ENCODE assay signal across 13 mouse cellular contexts in genomic region chr6:6183601-6184000, GRCm38 (mm10). TPM values are rescaled to one million over a fixed set of nuclear protein-coding genes. Genes with fewer than 3 reads are reported as not detected.
DNase-seq lines count a peak whose midpoint lies in the region; ATAC-seq and TF ChIP-seq lines count a peak whose summit lies in the region.
"Had no signal": no experiment of that assay in that cellular context is flagged by ENCODE, and none has a peak within 500 bp of the region (broad histone marks: within the 10 kb centered on the region; RNA-seq: fewer than 3 reads in every experiment).

No protein-coding gene starts in this region.

- 61% methylated on average over 8 of the region's 8 CpGs for WGBS in midbrain, postnatal 0 days
- 58% methylated on average over 8 of the region's 8 CpGs for WGBS in midbrain, embryonic 16.5 days
- WGBS in heart, embryonic 15.5 days = 18% methylated on average over 8 of the region's 8 CpGs

- no peaks in the 10 kb centered on the region for H3K4me1 ChIP-seq in midbrain, postnatal 0 days (ENCODE audit: insufficient read depth, low read length)
- no peaks in the 10 kb centered on the region for H3K4me1 ChIP-seq in midbrain, embryonic 16.5 days (ENCODE audit: control insufficient read depth, insufficient read depth, low read length)
- peaks cover 26% of the 10 kb centered on the region for H3K4me1 ChIP-seq in heart, embryonic 15.5 days (replicated peaks)
- H3K4me1 ChIP-seq: midbrain, embryonic 15.5 days had no signal

- no peaks in the 10 kb centered on the region for H3K36me3 ChIP-seq in midbrain, postnatal 0 days (ENCODE audit: insufficient read depth, low read length)
- no peaks in the 10 kb centered on the region for H3K36me3 ChIP-seq in midbrain, embryonic 16.5 days (ENCODE audit: control insufficient read depth, insufficient read depth, low read length)
- peaks cover 7% of the 10 kb centered on the region; the same call in 1 of the 2 replicates for H3K36me3 ChIP-seq in heart, embryonic 15.5 days
- H3K36me3 ChIP-seq: midbrain, embryonic 15.5 days had no signal

- no peaks in the 10 kb centered on the region for H3K27me3 ChIP-seq in midbrain, postnatal 0 days (ENCODE audit: insufficient read depth, low read length)
- no peaks in the 10 kb centered on the region for H3K27me3 ChIP-seq in midbrain, embryonic 16.5 days (ENCODE audit: control insufficient read depth, insufficient read depth, low read depth, low read length)
- no peaks in the 10 kb centered on the region for H3K27me3 ChIP-seq in heart, embryonic 15.5 days
- H3K27me3 ChIP-seq: liver, embryonic 13.5 days; midbrain, embryonic 15.5 days had no signal

- H3K4me3 ChIP-seq in midbrain, postnatal 0 days (ENCODE audit: low read depth, low read length) = no peak overlapping the region
- no peak overlapping the region for H3K4me3 ChIP-seq in midbrain, embryonic 16.5 days (ENCODE audit: low read depth, low read length)
- no peak overlapping the region for H3K4me3 ChIP-seq in heart, embryonic 15.5 days
- H3K4me3 ChIP-seq: gastrocnemius, adult 2 months; liver, embryonic 13.5 days; midbrain, embryonic 15.5 days had no signal

- no peak overlapping the region for H3K4me2 ChIP-seq in midbrain, postnatal 0 days (ENCODE audit: low read depth, low read length, poor library complexity, severe bottlenecking)
- H3K4me2 ChIP-seq in midbrain, embryonic 16.5 days (ENCODE audit: low read length) = no peak overlapping the region
- peak overlapping the region; percentile 49 for H3K4me2 ChIP-seq in heart, embryonic 15.5 days
- H3K4me2 ChIP-seq: liver, embryonic 13.5 days; midbrain, embryonic 15.5 days had no signal

- intact Hi-C loops in heart, postnatal 25 days (cut with DNase I) = loop anchor here (5.0 kb wide), 1 partner anchor 119 kb away; no protein-coding TSS in a partner anchor

- DNase-seq in heart, adult 11 months = peak; percentile 94
- DNase-seq in heart, postnatal 25 days (ENCODE audit: low spot score) = no peak
- no peak for DNase-seq in midbrain, postnatal 0 days (ENCODE audit: low spot score)
- peak; percentile 57 for DNase-seq in yolk sac, embryonic 10.5 days (ENCODE audit: low spot score)
- DNase-seq in retina, embryonic 14.5 days (ENCODE audit: low spot score) = no peak
- no peak for DNase-seq in right cerebral cortex, adult 2 months (ENCODE audit: low spot score in 2 of 2)
- DNase-seq: gastrocnemius, adult 2 months; liver, embryonic 13.5 days; spleen, adult 18-20 months; thymus, postnatal 36 days had no signal

- TF ChIP-seq CTCF in midbrain, postnatal 0 days (IDR thresholded peaks at IDR 0.05) = 0 out of 2 replicates have a peak, but pooled peaks have one; percentile 4

- H3K9me3 ChIP-seq in midbrain, postnatal 0 days (ENCODE audit: low read length) = no peaks in the 10 kb centered on the region
- H3K9me3 ChIP-seq in midbrain, embryonic 16.5 days (replicated peaks; ENCODE audit: control insufficient read depth, low read length, poor library complexity, severe bottlenecking) = no peaks in the 10 kb centered on the region
- no peaks in the 10 kb centered on the region for H3K9me3 ChIP-seq in heart, embryonic 15.5 days (replicated peaks)
- H3K9me3 ChIP-seq: liver, embryonic 13.5 days; midbrain, embryonic 15.5 days had no signal

- H3K27ac ChIP-seq in midbrain, postnatal 0 days (ENCODE audit: low read depth, low read length) = no peak overlapping the region
- no peak overlapping the region for H3K27ac ChIP-seq in midbrain, embryonic 16.5 days (ENCODE audit: low read length)
- peak overlapping the region; percentile 78 for H3K27ac ChIP-seq in heart, embryonic 15.5 days
- H3K27ac ChIP-seq: gastrocnemius, adult 2 months; liver, embryonic 13.5 days; midbrain, embryonic 15.5 days had no signal

- no peak for ATAC-seq in midbrain, postnatal 0 days (ENCODE audit: low FRiP score)
- ATAC-seq in midbrain, embryonic 16.5 days = no peak
- ATAC-seq in heart, embryonic 15.5 days (replicated peaks; ENCODE audit: insufficient number of reproducible peaks, insufficient read depth, low FRiP score, low read depth) = 0 out of 2 replicates have a peak, but pooled peaks have one; percentile 32
- ATAC-seq: midbrain, embryonic 15.5 days had no signal

- no peak overlapping the region for H3K9ac ChIP-seq in midbrain, postnatal 0 days (replicated peaks; ENCODE audit: low read length, poor library complexity, severe bottlenecking)
- no peak overlapping the region for H3K9ac ChIP-seq in midbrain, embryonic 16.5 days (ENCODE audit: low read depth, low read length)
- H3K9ac ChIP-seq in heart, embryonic 15.5 days = no peak overlapping the region
- H3K9ac ChIP-seq: liver, embryonic 13.5 days; midbrain, embryonic 15.5 days had no signal

RNA-seq across cellular contexts. Expression of gene Slc25a13, which starts 33.4 kb away (rescaled TPM):
- 100 to 1,000 TPM; 124 to 140 TPM for total RNA-seq in heart, postnatal 25 days (2021)
- total RNA-seq in midbrain, postnatal 0 days (2014; rRNA removed) = 2.4 and 4.0 TPM in 2 replicates
- polyA plus RNA-seq in midbrain, postnatal 0 days (2015; fragmentation: Nextera tagmentation; extraction: Ambion mirVana) = 2.1 and 2.7 TPM in 2 replicates
- polyA plus RNA-seq in midbrain, embryonic 16.5 days (2015; fragmentation: Nextera tagmentation; extraction: Ambion mirVana) = 3.8 and 3.9 TPM in 2 replicates
- 49.5 and 54.3 TPM in 2 replicates for polyA plus RNA-seq in heart, embryonic 15.5 days (2015; fragmentation: Nextera tagmentation; extraction: Ambion mirVana)

Comparison
In these comparisons a context has a peak if more than half of its experiments do, and no peak if none do; other contexts are left out.
1. DNase-seq: peak in heart, adult 11 months (single experiment) and yolk sac, embryonic 10.5 days (single experiment); none in heart, postnatal 25 days (single experiment), midbrain, postnatal 0 days (single experiment), retina, embryonic 14.5 days (single experiment) and right cerebral cortex, adult 2 months (0 of 2).
2. RNA of gene Slc25a13, which starts 33.4 kb away (polyA plus RNA-seq): 49.5 to 54.3 TPM in heart, embryonic 15.5 days; 3.8 to 3.9 TPM in midbrain, embryonic 16.5 days and 2.1 to 2.7 TPM in midbrain, postnatal 0 days; every median in the first group is over 10 times any median in the second.